Mouse (Mus musculus) thymus, postnatal 10 days (tissue): ENCODE results near the gene Rbm17.
"Not testable (repeated sequence)": the region's sequence is repeated elsewhere in the genome, so short reads cannot be mapped to it uniquely, and the experiment has no call there.

Experiments
- DNase-seq, 2 experiments: peaks; one replicate each; pipeline ENCODE4 v3.0.0; 2021; ENCODE audit warnings: low spot score in 2 of 2

The Rbm17 gene

GRCm38 (mm10) chr2:11546091-11546490 lies 57.9 kb downstream of the Rbm17 start:
- no peak for DNase-seq

- DNase-seq: no peak
These were observed 58.6 kb downstream of the Rbm17 start for GRCm38 (mm10) chr2:11545380-11545779.

GRCm38 (mm10) chr2:11544342-11544741 lies 59.6 kb downstream of the Rbm17 start:
- no peak for DNase-seq

- no peak for DNase-seq
These were observed 60.8 kb downstream of the Rbm17 start for GRCm38 (mm10) chr2:11543158-11543557.

GRCm38 (mm10) chr2:11542640-11543039 lies 61.3 kb downstream of the Rbm17 start:
- peak; percentile 35 to 72 for DNase-seq

GRCm38 (mm10) chr2:11542121-11542520 lies 61.8 kb downstream of the Rbm17 start:
- no peak for DNase-seq

- not testable (repeated sequence) for DNase-seq
These were observed 62.4 kb downstream of the Rbm17 start for GRCm38 (mm10) chr2:11541528-11541927.

- DNase-seq: no peak
These were observed 68.0 kb downstream of the Rbm17 start for GRCm38 (mm10) chr2:11535966-11536365.
